Mouse (Mus musculus) forebrain, embryonic 10.5 days (tissue): ENCODE measurements around the gene Tef. TPM values are rescaled to one million over a fixed set of nuclear protein-coding genes. Genes with fewer than 3 reads are reported as not detected.

ENCODE experiments used
- DNase-seq: peaks from one replicate; pipeline ENCODE4 v3.0.0-alpha.2; 2017; ENCODE audit warnings: low spot score; ENCODE audit errors: extremely low spot score
- H3K27ac ChIP-seq: fragments of 300-500 bp; sonication (generic); 2 replicates; pipeline ENCODE4 v1.5.1; 2016; ENCODE audit warnings: mild to moderate bottlenecking
- H3K27me3 ChIP-seq: fragments of 300-500 bp; sonication (generic); 2 replicates; pipeline ENCODE4 v1.6.1; 2016; ENCODE audit warnings: mild to moderate bottlenecking; ENCODE audit not compliant: poor library complexity, severe bottlenecking
- H3K36me3 ChIP-seq: fragments of 300-500 bp; sonication (generic); replicated peaks from 2 replicates; pipeline ENCODE4 v1.6.1; 2016; ENCODE audit warnings: mild to moderate bottlenecking, moderate library complexity
- H3K4me1 ChIP-seq: fragments of 300-500 bp; sonication (generic); 2 replicates; pipeline ENCODE4 v1.6.1; 2016
- H3K4me3 ChIP-seq: fragments of 300-500 bp; sonication (generic); 2 replicates; pipeline ENCODE4 v1.5.1; 2016; ENCODE audit warnings: mild to moderate bottlenecking, moderate library complexity
- H3K9me3 ChIP-seq: fragments of 300-500 bp; sonication (generic); 2 replicates; pipeline ENCODE4 v1.6.1; 2016; ENCODE audit warnings: mild to moderate bottlenecking, moderate library complexity
- WGBS: fragments of 180-500 bp; shearing (Covaris S2); methylation state at CpG from one replicate; pipeline ENCODE4 v1.1.7; 2016; 5-methylcytosine and 5-hydroxymethylcytosine counted together
- polyA plus RNA-seq: library from polyadenylated mRNA; unstranded; fragments of >200 nt; fragmentation: Nextera tagmentation; extraction: Ambion mirVana; gene quantifications from 2 replicates; pipeline ENCODE4 v1.2.1, GENCODE M21; 2016

Tef gene
- polyA plus RNA-seq, 1 experiment from 2014 or later = 13.7 TPM

DNA sequence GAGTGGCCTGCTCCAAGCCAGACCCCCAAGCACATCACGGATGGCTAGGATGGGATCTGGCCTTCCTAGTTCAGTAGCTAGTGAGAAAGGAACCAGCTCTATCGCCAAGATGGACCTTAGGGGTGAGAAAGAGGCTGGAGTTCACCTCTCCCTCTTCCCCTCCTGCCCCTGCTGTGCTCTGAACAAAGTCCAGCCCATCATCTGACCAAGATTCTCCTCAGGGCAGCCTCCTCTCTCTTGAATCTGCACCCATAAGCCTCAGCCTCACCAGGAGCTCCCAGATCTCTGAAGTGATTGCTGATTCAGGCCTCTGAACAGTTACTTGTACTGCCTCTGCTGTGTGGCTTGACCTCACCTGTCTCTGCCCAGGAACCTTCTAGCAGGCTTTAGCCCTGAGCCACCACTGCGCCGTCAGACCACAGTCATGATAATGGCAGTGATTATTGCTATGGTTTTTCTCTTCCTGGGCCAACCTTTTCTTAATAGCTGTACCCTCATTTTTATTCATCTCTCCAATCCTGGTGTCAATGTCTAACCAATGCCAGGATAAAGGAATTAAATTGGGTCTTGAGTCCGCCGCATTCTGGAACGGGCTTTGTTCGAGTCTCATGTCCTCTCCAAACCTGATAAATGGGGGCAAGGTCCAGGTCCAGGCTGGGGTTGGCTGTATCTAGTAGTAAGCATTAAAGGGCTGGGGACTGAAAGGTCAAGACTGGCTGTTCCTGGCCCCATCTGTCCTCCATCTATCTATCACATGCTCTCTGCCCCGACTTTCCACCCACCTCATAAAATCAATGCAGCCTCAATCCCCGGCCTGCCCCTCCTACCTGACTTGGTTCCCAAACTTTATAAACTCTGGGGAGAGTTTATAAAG is 33.0 kb downstream of the Tef start:
- no peak for DNase-seq
- peaks cover 41% of the 10 kb centered on the region for H3K27me3 ChIP-seq
- peak overlapping the region; percentile 83 for H3K27ac ChIP-seq
- H3K36me3 ChIP-seq = no peaks in the 10 kb centered on the region
- no peaks in the 10 kb centered on the region for H3K9me3 ChIP-seq
- WGBS = 76% methylated on average over 10 of the region's 10 CpGs
- peaks cover 52% of the 10 kb centered on the region for H3K4me1 ChIP-seq
- peak overlapping the region; percentile 49; the same call in 1 of the 2 replicates for H3K4me3 ChIP-seq

DNA sequence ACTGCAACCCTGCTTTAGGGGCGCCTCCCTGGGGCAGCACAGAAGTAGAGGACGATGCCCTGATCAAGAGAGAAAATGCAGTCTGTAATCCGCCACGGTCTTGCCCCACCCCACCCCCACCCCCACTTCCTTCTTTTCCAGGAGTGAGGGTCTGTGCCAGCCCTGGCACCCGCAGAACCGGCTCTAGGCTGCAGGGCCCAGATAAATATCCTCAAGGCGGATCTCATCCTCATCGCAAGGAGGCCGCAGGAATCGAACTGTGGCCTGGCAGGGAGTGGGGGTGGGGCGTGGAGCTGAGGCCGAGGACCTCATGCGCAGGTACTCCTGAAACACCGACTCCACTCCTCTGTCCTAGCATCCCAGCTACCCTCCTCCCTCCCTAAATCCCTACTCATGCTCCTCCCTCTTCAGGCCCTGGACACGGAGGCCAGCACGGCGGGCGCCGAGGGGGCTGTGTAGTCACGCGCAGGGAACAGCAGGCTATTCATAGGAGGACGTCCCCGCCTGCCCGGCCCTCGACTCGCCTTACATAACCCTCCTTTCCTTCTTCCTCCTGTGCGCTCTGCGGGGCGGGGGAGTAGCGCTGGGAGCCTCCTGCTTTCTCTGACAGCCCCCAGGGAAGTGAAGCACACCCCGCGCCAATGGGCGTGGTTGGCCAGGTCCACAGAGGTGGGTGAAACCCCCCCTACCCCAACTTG is 34.1 kb downstream of the Tef start:
- peak overlapping the region; percentile 49 for H3K4me3 ChIP-seq
- WGBS = 1% methylated on average over 33 of the region's 33 CpGs
- H3K36me3 ChIP-seq = no peaks in the 10 kb centered on the region
- peak overlapping the region; percentile 83 for H3K27ac ChIP-seq
- no peaks in the 10 kb centered on the region for H3K9me3 ChIP-seq
- peak; percentile 72 for DNase-seq
- peaks cover 41% of the 10 kb centered on the region for H3K27me3 ChIP-seq
- peaks cover 48% of the 10 kb centered on the region for H3K4me1 ChIP-seq

GRCm38 (mm10) chr15:81836966-81837920 is 35.0 kb downstream of the Tef start:
- Histone ChIP-seq H3K4me3 (peak overlapping the region; percentile 49), H3K36me3 (no peaks in the 10 kb centered on the region), H3K27me3 (peaks cover 41% of the 10 kb centered on the region), H3K27ac (no peak overlapping the region; the same call in 1 of the 2 replicates), H3K9me3 (no peaks in the 10 kb centered on the region), H3K4me1 (peaks cover 45% of the 10 kb centered on the region)
- DNase-seq = no peak
- WGBS = 54% methylated on average over 7 of the region's 7 CpGs

DNA sequence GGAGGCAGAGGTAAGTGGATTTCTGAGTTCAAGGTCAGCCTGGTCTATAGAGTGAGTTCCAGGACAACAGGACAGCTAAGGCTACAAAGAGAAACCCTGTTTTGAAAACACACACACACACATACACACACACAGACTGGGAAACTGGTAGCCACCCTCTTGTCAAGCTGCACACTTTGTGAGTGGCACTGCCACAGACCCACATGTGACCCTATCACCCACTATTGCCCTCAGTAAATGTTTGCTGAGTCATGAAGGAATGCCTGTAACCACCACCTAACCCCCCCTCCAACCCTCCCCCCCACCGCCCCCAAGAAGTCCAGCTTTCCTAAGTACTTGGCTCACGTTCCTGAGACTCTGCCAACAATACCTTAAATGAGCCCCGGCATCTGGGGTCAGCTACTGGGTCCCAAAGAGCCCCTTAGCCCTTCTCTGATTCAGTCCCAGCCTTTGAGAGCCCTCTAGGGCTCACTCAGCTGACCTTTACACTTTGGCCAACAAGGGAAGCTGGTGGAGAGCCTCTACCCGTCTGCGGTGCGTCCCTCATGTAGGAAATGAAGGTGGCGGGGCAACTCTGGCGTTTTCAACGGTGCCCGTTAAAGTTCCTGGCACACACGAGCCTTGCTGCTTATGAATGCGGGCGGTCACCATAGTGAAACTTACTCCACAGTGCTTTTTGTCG is 36.5 kb downstream of the Tef start:
- Histone ChIP-seq H3K27me3 (peaks cover 40% of the 10 kb centered on the region), H3K4me1 (peaks cover 45% of the 10 kb centered on the region), H3K9me3 (no peaks in the 10 kb centered on the region), H3K4me3 (no peak overlapping the region), H3K27ac (no peak overlapping the region), H3K36me3 (no peaks in the 10 kb centered on the region)
- DNase-seq = no peak
- 80% methylated on average over 14 of the region's 14 CpGs for WGBS

DNA sequence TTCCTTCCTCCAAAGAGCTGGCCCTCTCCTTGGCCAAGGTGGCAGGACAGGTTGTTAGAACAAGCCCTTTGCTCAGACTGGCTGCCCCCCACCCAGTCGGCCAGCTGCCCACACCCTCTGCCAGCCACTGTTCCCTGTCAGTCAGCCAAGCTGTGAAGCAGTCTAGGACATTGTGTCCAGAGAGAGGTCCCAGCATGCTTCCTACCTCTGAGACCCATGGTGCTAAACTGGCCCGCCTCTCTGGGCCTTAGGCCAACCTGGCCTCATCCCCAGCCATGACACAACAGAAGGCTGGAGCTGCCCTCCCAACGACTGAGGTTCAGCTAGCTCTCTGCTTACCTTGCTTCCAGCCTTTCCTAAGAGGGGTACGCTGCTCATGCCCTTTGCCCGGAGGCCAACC is 37.4 kb downstream of the Tef start:
- Histone ChIP-seq H3K36me3 (no peaks in the 10 kb centered on the region), H3K27ac (no peak overlapping the region), H3K4me3 (no peak overlapping the region), H3K4me1 (peaks cover 35% of the 10 kb centered on the region), H3K9me3 (no peaks in the 10 kb centered on the region), H3K27me3 (peaks cover 31% of the 10 kb centered on the region)
- no peak for DNase-seq
- 77% methylated on average over 5 of the region's 5 CpGs for WGBS

DNA sequence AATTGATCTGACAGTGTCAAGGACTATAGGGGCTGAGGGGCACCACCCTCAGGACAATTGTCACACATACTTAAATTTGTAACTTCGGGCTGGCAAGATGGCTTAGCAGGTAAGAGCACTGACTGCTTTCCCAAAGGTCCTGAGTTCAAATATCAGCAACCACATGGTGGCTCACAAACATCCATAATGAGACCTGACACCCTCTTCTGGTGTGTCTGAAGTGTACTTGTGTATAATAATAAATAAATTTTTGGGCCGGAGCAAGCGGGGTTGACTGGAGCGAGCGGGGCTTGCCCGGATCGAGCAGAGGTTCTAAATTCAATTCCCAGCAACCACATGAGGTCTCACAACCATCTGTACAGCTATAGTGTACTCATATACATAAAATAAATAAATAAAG is 38.1 kb downstream of the Tef start:
- Histone ChIP-seq H3K27ac (no peak overlapping the region), H3K4me3 (no peak overlapping the region), H3K9me3 (no peaks in the 10 kb centered on the region), H3K4me1 (peaks cover 33% of the 10 kb centered on the region), H3K27me3 (peaks cover 24% of the 10 kb centered on the region), H3K36me3 (no peaks in the 10 kb centered on the region)
- 92% methylated on average over 7 of the region's 7 CpGs for WGBS
- DNase-seq = no peak

DNA sequence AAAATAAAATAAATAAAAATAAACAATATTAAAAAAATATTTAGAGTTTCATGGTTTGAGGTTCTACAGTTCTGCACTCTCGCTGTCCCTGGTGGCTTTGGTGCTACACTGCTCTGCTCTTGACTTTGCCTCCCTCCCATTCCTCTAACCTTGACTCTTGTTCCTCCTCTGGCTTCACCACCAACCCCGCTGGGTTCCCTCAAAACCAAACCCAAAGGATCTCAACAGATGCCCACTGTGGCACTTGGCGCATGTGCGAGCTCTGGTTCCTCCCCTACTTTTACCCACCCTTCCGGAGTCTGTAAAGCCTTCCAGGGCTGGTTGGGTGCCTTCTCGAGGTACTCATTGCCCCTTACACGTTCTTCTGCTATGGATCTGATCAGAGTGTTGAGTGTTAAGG is 40.1 kb downstream of the Tef start:
- 87% methylated on average over 7 of the region's 7 CpGs for WGBS
- no peak overlapping the region for H3K27ac ChIP-seq
- peaks cover 20% of the 10 kb centered on the region for H3K4me1 ChIP-seq
- DNase-seq = no peak
- peaks cover 5% of the 10 kb centered on the region; the same call in 1 of the 2 replicates for H3K27me3 ChIP-seq
- H3K4me3 ChIP-seq = no peak overlapping the region
- no peaks in the 10 kb centered on the region for H3K9me3 ChIP-seq
- peaks cover 7% of the 10 kb centered on the region for H3K36me3 ChIP-seq

DNA sequence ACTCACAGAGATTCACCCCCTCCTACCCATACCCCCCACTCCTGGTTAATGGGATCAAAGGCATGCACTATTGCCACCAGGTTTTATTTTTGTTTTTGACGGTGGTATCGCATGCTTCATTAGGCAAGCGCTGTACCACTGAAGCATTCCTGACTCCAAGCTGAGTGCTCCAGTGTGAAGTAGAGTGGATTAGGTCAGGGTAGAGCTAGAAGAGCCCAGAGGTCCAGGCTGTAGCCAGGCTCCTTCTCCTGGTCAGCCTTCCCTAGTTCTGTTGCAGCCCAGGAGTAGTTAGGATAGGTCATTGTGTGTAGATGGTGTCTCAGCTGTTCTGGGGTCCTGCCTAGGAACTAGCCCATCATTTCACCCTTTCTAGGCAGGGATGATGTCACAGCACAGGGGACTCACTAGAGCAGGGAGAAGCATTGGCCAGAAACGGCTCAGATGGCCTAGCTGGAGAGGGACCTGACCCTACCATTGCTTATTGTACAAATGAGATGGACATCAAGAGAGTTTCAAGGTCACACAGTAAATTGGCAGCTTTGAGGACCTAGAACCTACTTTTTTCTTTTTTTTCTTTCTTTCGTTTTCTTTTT is 42.9 kb downstream of the Tef start:
- no peak overlapping the region for H3K27ac ChIP-seq
- H3K4me3 ChIP-seq = no peak overlapping the region
- no peaks in the 10 kb centered on the region for H3K9me3 ChIP-seq
- H3K36me3 ChIP-seq = peaks cover 33% of the 10 kb centered on the region
- peaks cover 11% of the 10 kb centered on the region for H3K4me1 ChIP-seq
- no peaks in the 10 kb centered on the region for H3K27me3 ChIP-seq
- 69% methylated on average over 5 of the region's 5 CpGs for WGBS
- no peak for DNase-seq

GRCm38 (mm10) chr15:81845724-81846123 is 43.5 kb downstream of the Tef start:
- H3K9me3 ChIP-seq = no peaks in the 10 kb centered on the region
- 44% methylated on average over 4 of the region's 4 CpGs for WGBS
- H3K4me3 ChIP-seq = no peak overlapping the region
- no peak for DNase-seq
- peaks cover 39% of the 10 kb centered on the region for H3K36me3 ChIP-seq
- no peaks in the 10 kb centered on the region for H3K27me3 ChIP-seq
- H3K4me1 ChIP-seq = peaks cover 11% of the 10 kb centered on the region
- H3K27ac ChIP-seq = peak overlapping the region; percentile 26; the same call in 1 of the 2 replicates

GRCm38 (mm10) chr15:81846755-81847154 is 44.5 kb downstream of the Tef start:
- H3K4me1 ChIP-seq = peaks cover 11% of the 10 kb centered on the region
- peaks cover 49% of the 10 kb centered on the region for H3K36me3 ChIP-seq
- H3K9me3 ChIP-seq = no peaks in the 10 kb centered on the region
- DNase-seq = no peak
- no peak overlapping the region for H3K4me3 ChIP-seq
- 92% methylated on average over 9 of the region's 9 CpGs for WGBS
- no peaks in the 10 kb centered on the region for H3K27me3 ChIP-seq
- no peak overlapping the region for H3K27ac ChIP-seq

GRCm38 (mm10) chr15:81847161-81847560 is 44.9 kb downstream of the Tef start:
- Histone ChIP-seq H3K36me3 (peaks cover 53% of the 10 kb centered on the region), H3K4me3 (no peak overlapping the region), H3K27me3 (no peaks in the 10 kb centered on the region), H3K27ac (no peak overlapping the region), H3K4me1 (peaks cover 11% of the 10 kb centered on the region), H3K9me3 (no peaks in the 10 kb centered on the region)
- WGBS = 89% methylated on average over 4 of the region's 4 CpGs
- DNase-seq = no peak
